Mouse (Mus musculus) midbrain, postnatal 0 days (tissue): ENCODE measurements at regions not wholly inside any gene's neighbourhood (a gene's known extent, or its start where the extent isn't known, plus 50 kb on each side); places are given as distances from the start of the nearest gene placed in this dataset.

Experiments
- ATAC-seq: fragments of 200-750 bp; cut with Nextera tagmentation; 2 replicates; pipeline ENCODE4 v1.8.0; 2017; ENCODE audit warnings: moderate number of reproducible peaks, mild to moderate bottlenecking, moderate TSS enrichment, moderate library complexity; ENCODE audit not compliant: low FRiP score
- DNase-seq: peaks from one replicate; pipeline ENCODE4 v3.0.0-alpha.2; 2015; ENCODE audit warnings: low spot score
- H3K27ac ChIP-seq: fragments of 300-500 bp; sonication (generic); 2 replicates; pipeline ENCODE4 v1.5.1; 2014; ENCODE audit warnings: low read depth, mild to moderate bottlenecking, low read length, mixed read lengths
- H3K27me3 ChIP-seq: fragments of 300-500 bp; sonication (generic); 2 replicates; pipeline ENCODE4 v1.6.1; 2014; ENCODE audit warnings: low read length, control low read depth, mixed read lengths; ENCODE audit not compliant: insufficient read depth
- H3K36me3 ChIP-seq: fragments of 300-500 bp; sonication (generic); 2 replicates; pipeline ENCODE4 v1.6.1; 2014; ENCODE audit warnings: low read length, control low read depth, mixed read lengths; ENCODE audit not compliant: insufficient read depth
- H3K4me1 ChIP-seq: fragments of 300-500 bp; sonication (generic); 2 replicates; pipeline ENCODE4 v1.6.1; 2014; ENCODE audit warnings: mild to moderate bottlenecking, control low read depth, antibody characterized with exemption, low read length, mixed read lengths; ENCODE audit not compliant: insufficient read depth
- H3K4me2 ChIP-seq: fragments of 300-500 bp; sonication (generic); 2 replicates; pipeline ENCODE4 v1.6.1; 2014; ENCODE audit warnings: low read depth, mild to moderate bottlenecking, low read length, mixed read lengths; ENCODE audit not compliant: poor library complexity, severe bottlenecking
- H3K4me3 ChIP-seq: fragments of 300-500 bp; sonication (generic); 2 replicates; pipeline ENCODE4 v1.5.1; 2014; ENCODE audit warnings: low read depth, mild to moderate bottlenecking, low read length, moderate library complexity
- H3K9ac ChIP-seq: fragments of 300-500 bp; sonication (generic); replicated peaks from 2 replicates; pipeline ENCODE4 v1.6.1; 2014; ENCODE audit warnings: mild to moderate bottlenecking, low read length, moderate library complexity, mixed read lengths; ENCODE audit not compliant: poor library complexity, severe bottlenecking
- H3K9me3 ChIP-seq: fragments of 300-500 bp; sonication (generic); 2 replicates; pipeline ENCODE4 v1.6.1; 2016; ENCODE audit warnings: low read length, control low read depth
- CTCF ChIP-seq: IDR thresholded peaks from 2 replicates; pipeline ENCODE4 v1.5.1; 2016; ENCODE audit warnings: antibody characterized with exemption, mild to moderate bottlenecking
- WGBS: fragments of 180-500 bp; shearing (Covaris S2); extraction: QIAGEN DNeasy Blood & Tissue Kit; methylation state at CpG from one replicate; pipeline ENCODE4 v1.1.7; 2014; 5-methylcytosine and 5-hydroxymethylcytosine counted together

DNA sequence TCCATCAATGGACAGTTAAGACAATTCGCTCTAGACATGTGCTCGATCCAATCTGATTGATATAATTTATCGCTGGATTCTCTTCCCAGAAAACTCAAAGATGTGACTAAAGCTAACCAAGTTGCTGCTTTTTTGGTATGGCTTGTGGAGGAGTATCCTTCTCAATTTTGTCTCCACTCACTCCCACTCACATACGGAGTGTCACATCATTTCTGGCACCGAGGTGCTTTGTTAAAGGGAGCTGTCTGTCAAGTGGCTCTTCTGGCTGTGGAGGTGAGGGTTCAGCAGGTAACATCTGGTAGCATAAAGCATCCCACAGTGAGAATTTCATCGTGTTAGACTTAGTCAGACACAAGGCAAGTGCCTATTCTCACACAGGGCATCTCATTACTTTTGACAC is 120.2 kb upstream of the Plppr1 start:
- H3K36me3 ChIP-seq: no peaks in the 10 kb centered on the region
- H3K4me1 ChIP-seq: no peaks in the 10 kb centered on the region; the same call in 1 of the 2 replicates
- H3K9ac ChIP-seq: no peak overlapping the region
- no peak overlapping the region for H3K27ac ChIP-seq
- DNase-seq (no peak), ATAC-seq (no peak)
- no peaks in the 10 kb centered on the region for H3K9me3 ChIP-seq
- H3K27me3 ChIP-seq: no peaks in the 10 kb centered on the region
- 81% methylated on average over 6 of the region's 6 CpGs for WGBS
- no peak for TF ChIP-seq CTCF
- no peak overlapping the region for H3K4me2 ChIP-seq
- no peak overlapping the region for H3K4me3 ChIP-seq

DNA sequence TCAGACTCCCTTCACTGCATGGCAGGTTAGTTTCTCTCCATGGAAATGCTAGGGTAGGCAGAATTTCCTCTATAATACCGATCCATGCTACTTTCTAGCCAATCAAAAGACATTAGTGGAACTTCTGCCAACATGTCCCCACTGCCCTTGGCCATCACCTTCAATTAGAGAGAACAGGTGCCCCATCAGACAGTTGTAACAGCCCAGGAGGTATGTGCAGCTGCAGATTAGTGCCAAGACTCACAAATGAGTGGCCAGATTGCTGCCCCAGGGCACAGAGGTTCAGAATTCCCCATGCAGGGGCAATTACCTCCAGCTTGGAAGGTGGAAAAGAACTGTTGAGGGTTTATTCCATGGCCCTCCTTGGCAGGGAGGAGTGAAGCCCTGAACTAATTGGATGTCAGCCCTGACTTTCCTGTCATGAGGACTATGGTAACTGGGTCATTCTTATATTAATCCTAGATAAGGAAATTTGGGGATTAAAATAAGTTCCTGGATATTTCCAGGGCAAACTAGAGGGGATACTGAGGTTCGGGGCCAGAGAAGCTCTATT is 113.7 kb upstream of the Plppr1 start:
- WGBS: 73% methylated on average over 2 of the region's 2 CpGs
- H3K9ac ChIP-seq: no peak overlapping the region

DNA sequence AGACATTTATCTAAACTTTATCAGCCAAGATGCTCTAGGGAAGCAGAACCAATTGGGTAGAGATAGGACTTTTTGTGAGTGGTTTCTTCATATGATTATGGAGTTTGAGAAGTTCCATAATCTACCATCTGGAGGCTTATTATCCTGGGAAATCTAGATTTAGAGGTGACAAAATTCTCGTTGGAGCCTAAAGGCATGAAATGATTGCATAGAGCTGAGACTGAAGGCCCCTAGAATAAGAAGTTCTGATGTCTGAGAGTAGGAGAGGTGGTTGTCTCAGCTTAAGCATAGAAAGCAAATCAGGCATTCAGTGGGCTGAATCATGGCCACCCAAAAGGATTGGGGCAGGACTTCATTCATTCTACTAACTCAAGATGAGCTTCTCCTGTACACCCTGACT is 106.1 kb upstream of the Plppr1 start:
- H3K4me2 ChIP-seq: no peak overlapping the region
- no peak for ATAC-seq
- 74% methylated on average over 1 of the region's 1 CpGs for WGBS

More for the DNA sequence above, 113.7 kb upstream of the Plppr1 start:
- TF ChIP-seq CTCF: no peak
- H3K27ac ChIP-seq: no peak overlapping the region
- H3K4me2 ChIP-seq: no peak overlapping the region
- H3K36me3 ChIP-seq: no peaks in the 10 kb centered on the region
- no peaks in the 10 kb centered on the region for H3K4me1 ChIP-seq
- no peaks in the 10 kb centered on the region for H3K9me3 ChIP-seq
- H3K27me3 ChIP-seq: no peaks in the 10 kb centered on the region
- H3K4me3 ChIP-seq: no peak overlapping the region
- ATAC-seq (no peak), DNase-seq (no peak)

DNA sequence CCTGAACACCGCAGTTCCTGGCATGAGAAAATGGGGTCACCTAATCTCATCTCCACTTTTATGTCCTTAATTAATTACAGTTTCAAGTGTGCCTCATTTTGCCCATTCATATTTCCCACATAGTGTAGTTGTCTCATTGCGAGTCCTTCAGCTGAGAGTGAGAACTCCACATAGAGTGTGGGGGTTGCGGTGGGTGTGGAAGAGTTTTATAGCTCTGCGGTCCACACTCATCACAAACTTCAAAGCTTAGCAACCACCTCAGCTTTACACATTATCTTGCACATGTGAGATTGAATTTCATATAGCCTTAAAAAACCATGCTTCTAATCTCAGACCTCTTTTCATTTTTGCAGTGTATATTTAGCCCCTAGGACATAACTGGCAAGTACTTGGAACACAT is 83.3 kb upstream of the Plppr1 start:
- no peaks in the 10 kb centered on the region for H3K4me1 ChIP-seq
- no peak overlapping the region for H3K4me2 ChIP-seq
- H3K36me3 ChIP-seq: no peaks in the 10 kb centered on the region
- ATAC-seq (no peak), DNase-seq (no peak)
- WGBS: 93% methylated on average over 4 of the region's 4 CpGs
- no peak for TF ChIP-seq CTCF
- H3K9me3 ChIP-seq: no peaks in the 10 kb centered on the region
- no peak overlapping the region for H3K4me3 ChIP-seq
- H3K27me3 ChIP-seq: no peaks in the 10 kb centered on the region
- no peak overlapping the region for H3K9ac ChIP-seq
- H3K27ac ChIP-seq: no peak overlapping the region

More for the DNA sequence above, 106.1 kb upstream of the Plppr1 start:
- Histone ChIP-seq H3K4me3 (no peak overlapping the region), H3K4me1 (no peaks in the 10 kb centered on the region), H3K9ac (no peak overlapping the region), H3K27me3 (no peaks in the 10 kb centered on the region), H3K27ac (no peak overlapping the region), H3K9me3 (no peaks in the 10 kb centered on the region), H3K36me3 (no peaks in the 10 kb centered on the region)
- no peak for TF ChIP-seq CTCF
- no peak for DNase-seq

DNA sequence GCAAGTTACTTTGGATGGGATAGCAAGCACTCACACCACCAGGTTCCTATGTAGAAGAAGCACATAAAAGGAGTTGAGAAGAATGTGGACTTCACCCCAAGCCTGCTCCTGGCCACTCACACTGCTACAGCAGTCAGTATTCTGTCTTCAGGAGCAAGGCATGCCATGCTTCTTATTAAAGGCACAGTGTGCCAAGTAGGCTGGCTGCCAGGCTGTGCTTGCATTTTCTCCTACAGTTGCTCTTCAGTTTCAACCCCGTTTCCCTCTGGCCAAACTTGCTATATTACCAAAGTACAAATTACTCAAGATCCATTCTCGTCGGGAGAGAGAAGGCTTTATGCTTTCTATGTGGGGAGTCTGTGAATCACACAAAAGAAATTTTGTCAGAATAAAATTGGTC is 67.1 kb upstream of the Plppr1 start:
- ATAC-seq (no peak), DNase-seq (peak; percentile 56)
- Histone ChIP-seq H3K27ac (no peak overlapping the region), H3K4me3 (no peak overlapping the region), H3K36me3 (no peaks in the 10 kb centered on the region), H3K4me2 (no peak overlapping the region), H3K9me3 (no peaks in the 10 kb centered on the region), H3K9ac (no peak overlapping the region), H3K27me3 (no peaks in the 10 kb centered on the region), H3K4me1 (no peaks in the 10 kb centered on the region)
- WGBS: 53% methylated on average over 3 of the region's 3 CpGs
- no peak for TF ChIP-seq CTCF
